Mouse (Mus musculus): ENCODE measurements around the gene Olfr8.
"Not testable (repeated sequence)": the region's sequence is repeated elsewhere in the genome, so short reads cannot be mapped to it uniquely, and the experiment has no call there.

Olfr8 gene

GRCm38 (mm10) chr10:78950336-78950735, at the start of gene Olfr8:
Gene Olfr8 (plus strand): TSS chr10:78950636.
- not testable (repeated sequence) for DNase-seq

GRCm38 (mm10) chr10:78912871-78913270, 37.6 kb upstream of the Olfr8 start, which contains the start of gene Olfr1354:
Gene Olfr1354 (plus strand): TSS chr10:78913171.
- DNase-seq, result not testable (repeated sequence)

GRCm38 (mm10) chr10:78963009-78963408, 12.6 kb downstream of the Olfr8 start, which contains the start of gene Olfr1353:
Gene Olfr1353 (plus strand): TSS chr10:78963309.
- not testable (repeated sequence) for DNase-seq

GRCm38 (mm10) chr10:78980750-78981149, 30.3 kb downstream of the Olfr8 start, which contains the start of gene Olfr1352:
Gene Olfr1352 (plus strand): TSS chr10:78981050.
- no peak for DNase-seq

Data from right cerebral cortex, postnatal 4 days (tissue).